Mouse (Mus musculus) adrenal gland, adult 2 months (tissue): Measurements from ENCODE around the gene Cacna2d4. TPM values are rescaled to one million over a fixed set of nuclear protein-coding genes. Genes with fewer than 3 reads are reported as not detected.

Source experiments
- DNase-seq: peaks from one replicate; pipeline ENCODE4 v3.0.0; 2021
- polyA plus RNA-seq: library from polyadenylated mRNA; depleted of rRNA; stranded (reverse); fragments of >200 nt; gene quantifications from 2 replicates; pipeline ENCODE4 v1.2.3, GENCODE M21; 2012; rRNA removed
- total RNA-seq, 2 experiments: library from RNA; stranded (reverse); gene quantifications; 2 replicates each; pipeline ENCODE4 v1.2.3; 2021

Cacna2d4 gene
- total and polyA plus RNA-seq, 3 experiments: 0.39 TPM; not detected in 2

GRCm38 (mm10) chr6:119388650-119389012 is 152.3 kb downstream of the Cacna2d4 start:
- peak; percentile 96 for DNase-seq

DNA sequence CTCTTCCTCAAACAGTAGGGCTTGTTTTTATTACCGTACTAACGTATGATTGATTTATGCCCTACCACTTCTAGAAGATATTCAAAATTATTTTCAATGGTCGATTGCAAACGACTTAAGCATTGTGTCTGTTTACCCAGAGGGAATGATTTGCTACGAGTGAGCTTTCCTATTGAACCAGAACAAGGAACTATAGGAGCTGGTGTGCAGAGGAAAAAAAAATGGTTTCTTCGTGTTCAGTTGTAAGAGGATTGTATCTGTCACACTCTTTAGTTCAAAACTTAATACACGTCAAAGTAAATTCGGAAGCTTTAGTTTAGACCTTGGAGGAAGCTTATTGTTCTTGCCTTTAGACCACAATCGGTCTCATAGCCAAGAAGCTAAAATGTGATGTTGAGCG is 152.8 kb downstream of the Cacna2d4 start:
- no peak for DNase-seq

DNA sequence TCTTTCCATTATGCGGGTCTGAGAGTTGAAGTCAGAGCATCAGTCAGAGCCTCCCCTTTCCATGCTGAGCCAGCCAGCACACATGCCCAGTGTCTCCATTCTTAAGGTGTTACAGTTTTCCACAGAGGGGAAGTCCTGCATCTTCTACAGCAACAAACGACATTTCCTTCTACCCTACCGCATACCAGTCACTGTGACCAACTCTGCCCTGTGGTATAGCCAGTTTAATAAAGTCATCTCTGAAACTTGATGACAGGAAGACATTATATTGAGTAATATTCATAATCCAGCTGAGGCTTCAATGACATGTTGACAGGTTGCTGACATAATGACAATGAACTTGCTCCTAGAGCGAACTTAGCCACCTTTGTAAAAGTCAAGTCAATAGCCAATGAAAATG is 154.4 kb downstream of the Cacna2d4 start:
- no peak for DNase-seq

GRCm38 (mm10) chr6:119392836-119393235 is 156.5 kb downstream of the Cacna2d4 start:
- peak; percentile 71 for DNase-seq

GRCm38 (mm10) chr6:119395421-119396308 is 159.3 kb downstream of the Cacna2d4 start:
- DNase-seq: peak; percentile 47

- DNase-seq: peak; percentile 93
These were observed 159.9 kb downstream of the Cacna2d4 start for GRCm38 (mm10) chr6:119396309-119396634.

DNA sequence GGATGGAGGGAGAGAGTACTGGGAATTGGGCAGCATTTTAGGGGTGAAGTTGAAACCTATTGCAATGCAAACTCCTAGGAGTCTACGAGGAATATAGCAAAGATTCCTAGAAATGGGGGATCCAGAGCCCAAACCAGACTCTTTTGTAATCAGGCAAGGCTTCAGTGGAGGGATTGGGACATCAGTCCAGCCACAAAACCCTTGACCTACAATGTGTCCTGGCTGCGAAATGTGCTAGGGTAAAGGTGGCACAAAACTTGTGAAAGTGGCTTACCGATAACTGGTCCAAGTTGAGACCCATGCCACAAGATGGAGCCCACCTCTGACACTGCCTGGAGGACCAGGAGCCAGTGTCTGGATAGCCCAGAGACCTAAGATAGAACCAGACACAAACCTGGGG is 163.0 kb downstream of the Cacna2d4 start:
- DNase-seq: peak; percentile 55

- no peak for DNase-seq
These were observed 164.3 kb downstream of the Cacna2d4 start for GRCm38 (mm10) chr6:119400649-119401048.

GRCm38 (mm10) chr6:119401545-119402304 is 165.4 kb downstream of the Cacna2d4 start:
- DNase-seq: no peak

Other genes with a start within 250 kb of the Cacna2d4 start
- gene Dcp1b, start 61.3 kb upstream of the Cacna2d4 start, total RNA-seq: 10 to 100 TPM in 1 of 2 experiments, 1 to 10 TPM in 1; 9.7 to 13.8 TPM
- 27.4 and 27.8 TPM in 2 replicates for gene Dcp1b, start 61.3 kb upstream of the Cacna2d4 start, polyA plus RNA-seq
- 10 to 100 TPM; 93.5 to 97.5 TPM for gene Cacna1c, start 40.1 kb upstream of the Cacna2d4 start, total RNA-seq
- 23.3 and 36.7 TPM in 2 replicates for gene Cacna1c, start 40.1 kb upstream of the Cacna2d4 start, polyA plus RNA-seq
- gene Lrtm2, start 94.2 kb downstream of the Cacna2d4 start, total RNA-seq: under 1 TPM in 1 of 2 experiments, not detected in 1; 0.28 TPM
- 0.13 TPM in 1 of 2 replicates, not detected in the other for gene Lrtm2, start 94.2 kb downstream of the Cacna2d4 start, polyA plus RNA-seq
- 100 to 1,000 TPM; 194 to 198 TPM for gene Adipor2, start 181.2 kb downstream of the Cacna2d4 start, total RNA-seq
- 55.9 and 62.9 TPM in 2 replicates for gene Adipor2, start 181.2 kb downstream of the Cacna2d4 start, polyA plus RNA-seq
- 10 to 100 TPM; 31.9 to 36.9 TPM for gene Fbxl14, start 243.1 kb downstream of the Cacna2d4 start, total RNA-seq
- 104 and 107 TPM in 2 replicates for gene Fbxl14, start 243.1 kb downstream of the Cacna2d4 start, polyA plus RNA-seq